Mouse (Mus musculus): Measurements from ENCODE around the gene Abhd16a. TPM values are rescaled to one million over a fixed set of nuclear protein-coding genes. Genes with fewer than 3 reads are reported as not detected.

The Abhd16a gene
- polyA plus RNA-seq, 1 experiment = 29.0 TPM

DNA sequence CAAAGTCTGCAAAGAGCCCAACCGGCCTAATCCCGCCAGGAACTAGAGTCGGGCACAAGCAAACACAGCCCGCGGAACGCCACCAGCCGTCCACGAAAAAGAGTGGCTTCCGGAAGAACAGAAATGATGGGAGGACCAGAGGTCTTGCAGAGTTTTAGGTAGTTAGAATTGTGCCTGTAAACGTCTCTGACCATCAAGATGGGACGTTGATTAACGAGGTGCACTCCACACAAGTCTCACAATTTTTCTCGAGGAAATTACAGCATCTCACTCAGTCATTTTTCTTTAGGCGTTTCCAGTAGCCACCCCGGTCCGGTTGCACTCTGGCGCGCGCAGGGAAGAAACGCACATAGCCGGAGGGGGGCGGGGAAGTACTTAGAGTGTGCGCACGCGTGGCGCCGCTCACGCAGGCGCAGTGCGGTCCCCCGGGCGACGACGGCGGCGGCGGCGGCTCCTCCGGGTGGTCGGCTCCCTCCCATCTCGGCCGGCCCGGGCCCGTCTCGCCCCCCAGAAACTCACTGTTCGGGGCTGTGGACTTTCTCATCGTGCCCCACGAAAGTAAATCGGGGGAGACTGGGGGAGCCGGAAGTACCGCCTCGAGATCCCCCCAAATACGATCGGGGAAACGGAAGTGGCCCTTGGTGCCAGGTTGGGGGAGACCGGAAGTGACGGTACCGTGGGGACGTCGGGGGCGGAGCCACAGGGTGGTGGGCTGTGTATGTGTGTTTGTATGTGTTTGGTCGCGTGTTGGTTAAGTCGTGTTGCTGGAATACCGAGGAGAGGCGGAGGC lies 45.9 kb downstream of the Abhd16a start, which contains the start of gene Bag6:
Gene Bag6, plus strand, starts transcription at position 378 of the 790 bp plus-strand sequence.

Other genes starting within 250 kb of the Abhd16a start
- gene Skiv2l, start 239.1 kb upstream of the Abhd16a start, polyA plus RNA-seq (2012; rRNA removed) = 19.0 and 22.2 TPM in 2 replicates
- gene Nelfe, start 238.9 kb upstream of the Abhd16a start, polyA plus RNA-seq (2012; rRNA removed) = 43.8 and 44.0 TPM in 2 replicates
- 157 and 169 TPM in 2 replicates for gene Cfb, start 226.7 kb upstream of the Abhd16a start, polyA plus RNA-seq (2012; rRNA removed)
- 5.7 and 6.1 TPM in 2 replicates for gene Zbtb12, start 209.8 kb upstream of the Abhd16a start, polyA plus RNA-seq (2012; rRNA removed)
- not detected in 2 replicates for gene Gm20547, start 207.2 kb upstream of the Abhd16a start, polyA plus RNA-seq (2012; rRNA removed)
- gene C2, start 191.0 kb upstream of the Abhd16a start, polyA plus RNA-seq (2012; rRNA removed) = 14.2 and 18.4 TPM in 2 replicates
- gene Ehmt2, start 190.8 kb upstream of the Abhd16a start, polyA plus RNA-seq (2012; rRNA removed) = 27.3 and 28.0 TPM in 2 replicates
- gene Slc44a4, start 174.8 kb upstream of the Abhd16a start, polyA plus RNA-seq (2012; rRNA removed) = 1.1 and 1.3 TPM in 2 replicates
- gene Neu1, start 158.0 kb upstream of the Abhd16a start, polyA plus RNA-seq (2012; rRNA removed) = 8.4 and 10.5 TPM in 2 replicates
- gene Hspa1b, start 130.0 kb upstream of the Abhd16a start, polyA plus RNA-seq (2012; rRNA removed) = 1.1 and 1.3 TPM in 2 replicates
- not detected in 2 replicates for gene Gm20481, start 119.4 kb upstream of the Abhd16a start, polyA plus RNA-seq (2012; rRNA removed)
- gene Hspa1a, start 117.1 kb upstream of the Abhd16a start, polyA plus RNA-seq (2012; rRNA removed) = 0.58 and 0.67 TPM in 2 replicates
- gene Hspa1l, start 116.6 kb upstream of the Abhd16a start, polyA plus RNA-seq (2012; rRNA removed) = 0.02 TPM in 2 replicates
- 106 and 129 TPM in 2 replicates for gene Lsm2, start 107.4 kb upstream of the Abhd16a start, polyA plus RNA-seq (2012; rRNA removed)
- gene Vars, start 88.3 kb upstream of the Abhd16a start, polyA plus RNA-seq (2012; rRNA removed) = 58.0 and 65.7 TPM in 2 replicates
- 0.12 and 0.20 TPM in 2 replicates for gene Vwa7, start 72.7 kb upstream of the Abhd16a start, polyA plus RNA-seq (2012; rRNA removed)
- gene Sapcd1, start 61.2 kb upstream of the Abhd16a start, polyA plus RNA-seq (2012; rRNA removed) = 2.0 TPM in 2 replicates
- gene Msh5, start 42.5 kb upstream of the Abhd16a start, polyA plus RNA-seq (2012; rRNA removed) = 3.3 and 4.1 TPM in 2 replicates
- 70.1 and 85.9 TPM in 2 replicates for gene Clic1, start 39.3 kb upstream of the Abhd16a start, polyA plus RNA-seq (2012; rRNA removed)
- 11.1 and 13.5 TPM in 2 replicates for gene Ddah2, start 30.2 kb upstream of the Abhd16a start, polyA plus RNA-seq (2012; rRNA removed)
- 0.21 and 0.24 TPM in 2 replicates for gene Ly6g6c, start 23.9 kb upstream of the Abhd16a start, polyA plus RNA-seq (2012; rRNA removed)
- gene Mpig6b, start 23.1 kb upstream of the Abhd16a start, polyA plus RNA-seq (2012; rRNA removed) = 1.8 and 2.7 TPM in 2 replicates
- 0.03 and 0.15 TPM in 2 replicates for gene Ly6g6e, start 12.4 kb upstream of the Abhd16a start, polyA plus RNA-seq (2012; rRNA removed)
- 0.66 and 0.76 TPM in 2 replicates for gene Ly6g6d, start 11.2 kb upstream of the Abhd16a start, polyA plus RNA-seq (2012; rRNA removed)
- gene Ly6g6f, start 3.7 kb upstream of the Abhd16a start, polyA plus RNA-seq (2012; rRNA removed) = 4.6 TPM in 2 replicates
- not detected in 2 replicates for gene Ly6g5c, start 19.0 kb downstream of the Abhd16a start, polyA plus RNA-seq (2012; rRNA removed)
- 0.42 and 0.67 TPM in 2 replicates for gene Ly6g5b, start 26.2 kb downstream of the Abhd16a start, polyA plus RNA-seq (2012; rRNA removed)
- gene Gpank1, start 32.2 kb downstream of the Abhd16a start, polyA plus RNA-seq (2012; rRNA removed) = 9.1 and 10.2 TPM in 2 replicates
- 76.9 and 86.4 TPM in 2 replicates for gene Csnk2b, start 32.8 kb downstream of the Abhd16a start, polyA plus RNA-seq (2012; rRNA removed)
- gene D17H6S53E, start 37.1 kb downstream of the Abhd16a start, polyA plus RNA-seq (2012; rRNA removed) = 1.2 and 1.6 TPM in 2 replicates
- gene Apom, start 42.8 kb downstream of the Abhd16a start, polyA plus RNA-seq (2012; rRNA removed) = 296 and 349 TPM in 2 replicates
- gene Bag6, start 45.9 kb downstream of the Abhd16a start, polyA plus RNA-seq (2012; rRNA removed) = 40.6 and 45.5 TPM in 2 replicates
- 48.0 and 59.1 TPM in 2 replicates for gene Prrc2a, start 75.6 kb downstream of the Abhd16a start, polyA plus RNA-seq (2012; rRNA removed)
- gene Aif1, start 86.8 kb downstream of the Abhd16a start, polyA plus RNA-seq (2012; rRNA removed) = 9.0 and 9.2 TPM in 2 replicates
- gene Lst1, start 99.2 kb downstream of the Abhd16a start, polyA plus RNA-seq (2012; rRNA removed) = 21.0 and 28.7 TPM in 2 replicates
- 0.53 and 0.76 TPM in 2 replicates for gene Ltb, start 105.2 kb downstream of the Abhd16a start, polyA plus RNA-seq (2012; rRNA removed)
- gene Tnf, start 112.7 kb downstream of the Abhd16a start, polyA plus RNA-seq (2012; rRNA removed) = 0.33 and 0.48 TPM in 2 replicates
- 0.03 and 0.09 TPM in 2 replicates for gene Lta, start 116.1 kb downstream of the Abhd16a start, polyA plus RNA-seq (2012; rRNA removed)
- 0.10 TPM in 1 of 2 replicates, not detected in the other for gene Gm16181, start 131.6 kb downstream of the Abhd16a start, polyA plus RNA-seq (2012; rRNA removed)
- gene Atp6v1g2, start 144.4 kb downstream of the Abhd16a start, polyA plus RNA-seq (2012; rRNA removed) = 1.6 and 1.7 TPM in 2 replicates
- 3.6 and 4.1 TPM in 2 replicates for gene Nfkbil1, start 146.5 kb downstream of the Abhd16a start, polyA plus RNA-seq (2012; rRNA removed)
- 174 and 208 TPM in 2 replicates for gene Ddx39b, start 152.5 kb downstream of the Abhd16a start, polyA plus RNA-seq (2012; rRNA removed)
- 35.7 and 45.9 TPM in 2 replicates for gene H2-D1, start 173.5 kb downstream of the Abhd16a start, polyA plus RNA-seq (2012; rRNA removed)
- 0.50 and 0.63 TPM in 2 replicates for gene H2-Q1, start 231.1 kb downstream of the Abhd16a start, polyA plus RNA-seq (2012; rRNA removed)

Data from liver, embryonic 14 days (tissue).